Mouse (Mus musculus): ENCODE results near the gene Gm9639. TPM values are rescaled to one million over a fixed set of nuclear protein-coding genes. Genes with fewer than 3 reads are reported as not detected.
"Not testable (repeated sequence)": the region's sequence is repeated elsewhere in the genome, so short reads cannot be mapped to it uniquely, and the experiment has no call there.

The Gm9639 gene
- total RNA-seq, 2 experiments from 2014 or later: not detected

DNA sequence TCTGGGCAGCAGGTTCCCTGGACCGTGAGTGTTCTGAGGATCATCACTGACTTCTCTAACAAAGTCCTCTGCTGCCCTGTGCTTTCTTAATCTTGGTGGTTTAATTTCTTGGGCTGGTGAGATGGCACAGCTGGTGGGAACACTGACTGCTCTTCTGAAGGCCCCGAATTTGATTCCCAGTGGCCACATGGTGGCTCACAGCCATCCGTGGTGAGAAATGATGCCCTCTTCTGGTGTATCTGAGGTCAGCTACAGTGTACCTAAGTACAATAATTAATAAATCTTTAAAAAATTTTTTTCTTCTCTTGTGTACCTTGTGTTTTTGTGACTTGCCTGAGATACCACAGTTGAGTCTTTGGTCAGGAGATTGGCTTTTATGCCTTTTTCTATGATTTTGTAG lies 42.6 kb downstream of the Gm9639 start:
- DNase-seq: not testable (repeated sequence)

- not testable (repeated sequence) for DNase-seq
Observed at GRCm38 (mm10) chr10:77751254-77751653, 43.6 kb downstream of the Gm9639 start, which contains the start of gene Gm9736. Gm9736 (minus strand) TSS chr10:77751354.

DNA sequence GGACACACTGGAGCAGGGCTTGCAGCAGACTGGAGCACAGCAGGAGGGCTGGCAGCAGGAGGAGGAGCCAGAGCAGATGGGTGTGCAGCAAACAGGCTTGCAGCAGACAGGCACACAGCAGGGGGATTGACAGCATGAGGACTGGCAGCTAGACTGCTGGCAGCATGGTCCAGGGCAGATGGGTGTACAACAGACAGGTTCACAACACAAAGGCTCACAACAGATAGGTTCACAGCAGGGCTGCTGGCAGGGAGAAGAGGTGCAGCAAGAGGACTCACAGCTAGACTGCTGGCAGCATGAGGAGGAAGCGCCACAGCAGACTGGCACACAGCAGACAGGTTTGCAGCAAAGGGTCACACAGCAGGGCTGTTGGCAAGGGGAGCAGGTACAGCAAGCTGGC lies 44.2 kb downstream of the Gm9639 start:
- DNase-seq: not testable (repeated sequence)

Other genes with a start within 250 kb of the Gm9639 start
- 100 to 1,000 TPM; 197 to 219 TPM for gene Pttg1ip, start 213.4 kb downstream of the Gm9639 start, total RNA-seq (2021)
- 100 to 1,000 TPM in 1 of 2 experiments, 10 to 100 TPM in 1; 89.0 to 106 TPM for gene Sumo3, start 189.0 kb downstream of the Gm9639 start, total RNA-seq (2021)
- gene Gm49325, start 188.9 kb downstream of the Gm9639 start, total RNA-seq (2021): 10 to 100 TPM; 24.1 to 27.6 TPM
- 10 to 100 TPM; 57.3 to 67.6 TPM for gene Ube2g2, start 172.8 kb downstream of the Gm9639 start, total RNA-seq (2021)
- under 1 TPM; 0.16 to 0.23 TPM for gene Tspear, start 108.5 kb downstream of the Gm9639 start, total RNA-seq (2021)
- not detected for gene Gm19402, start 104.3 kb downstream of the Gm9639 start, total RNA-seq (2021)
- not detected for gene Gm9508, start 97.8 kb downstream of the Gm9639 start, total RNA-seq (2021)
- gene Gm10272, start 88.5 kb downstream of the Gm9639 start, total RNA-seq (2021): not detected
- not detected for gene Gm10024, start 83.6 kb downstream of the Gm9639 start, total RNA-seq (2021)
- not detected for gene Gm10142, start 79.3 kb downstream of the Gm9639 start, total RNA-seq (2021)
- gene Krtap12-1, start 74.5 kb downstream of the Gm9639 start, total RNA-seq (2021): not detected
- not detected for gene Gm10100, start 68.6 kb downstream of the Gm9639 start, total RNA-seq (2021)
- gene Gm18596, start 52.4 kb downstream of the Gm9639 start, total RNA-seq (2021): not detected
- not detected for gene Gm9736, start 43.7 kb downstream of the Gm9639 start, total RNA-seq (2021)
- not detected for gene Gm3233, start 35.4 kb downstream of the Gm9639 start, total RNA-seq (2021)
- not detected for gene Gm3238, start 23.8 kb downstream of the Gm9639 start, total RNA-seq (2021)
- gene Gm7138, start 18.1 kb downstream of the Gm9639 start, total RNA-seq (2021): not detected
- gene Gm3250, start 12.5 kb downstream of the Gm9639 start, total RNA-seq (2021): not detected
- gene Gm7137, start 6.9 kb downstream of the Gm9639 start, total RNA-seq (2021): not detected
- gene Gm19668, start 4.1 kb upstream of the Gm9639 start, total RNA-seq (2021): not detected
- not detected for gene Gm9507, start 16.8 kb upstream of the Gm9639 start, total RNA-seq (2021)
- not detected for gene Gm2696, start 19.6 kb upstream of the Gm9639 start, total RNA-seq (2021)
- not detected for gene Krtap10-4, start 32.0 kb upstream of the Gm9639 start, total RNA-seq (2021)
- not detected for gene Krtap10-10, start 40.9 kb upstream of the Gm9639 start, total RNA-seq (2021)
- not detected for gene Gm36176, start 51.7 kb upstream of the Gm9639 start, total RNA-seq (2021)
- gene Gm10318, start 57.8 kb upstream of the Gm9639 start, total RNA-seq (2021): not detected
- gene Gm3285, start 66.9 kb upstream of the Gm9639 start, total RNA-seq (2021): not detected
- gene Lrrc3, start 107.5 kb upstream of the Gm9639 start, total RNA-seq (2021): 1 to 10 TPM; 4.2 to 5.7 TPM
- 1 to 10 TPM; 2.2 to 4.7 TPM for gene Trpm2, start 175.5 kb upstream of the Gm9639 start, total RNA-seq (2021)
- gene 1810043G02Rik, start 183.4 kb upstream of the Gm9639 start, total RNA-seq (2021): 10 to 100 TPM; 18.6 to 20.9 TPM
- 100 to 1,000 TPM; 116 to 131 TPM for gene Pfkl, start 215.0 kb upstream of the Gm9639 start, total RNA-seq (2021)
- gene Dnmt3l, start 246.9 kb upstream of the Gm9639 start, total RNA-seq (2021): 10 to 100 TPM; 24.1 to 38.1 TPM
- gene Aire, start 248.5 kb upstream of the Gm9639 start, total RNA-seq (2021): not detected

All from adrenal gland, postnatal 36 days (tissue).